Comparison of ENCODE assay signal across 20 mouse cellular contexts in genomic region chr10:67504046-67504445, GRCm38 (mm10). TPM values are rescaled to one million over a fixed set of nuclear protein-coding genes. Genes with fewer than 3 reads are reported as not detected.
DNase-seq lines count a peak whose midpoint lies in the region; ATAC-seq lines count a peak whose summit lies in the region.
"Had no signal": no experiment of that assay in that cellular context is flagged by ENCODE, and none has a peak within 500 bp of the region (broad histone marks: within the 10 kb centered on the region; RNA-seq: fewer than 3 reads in every experiment).

No protein-coding gene starts in this region.

- H3K9ac ChIP-seq in liver, embryonic 11.5 days (ENCODE audit: low read depth, low read length) = no peak overlapping the region
- H3K9ac ChIP-seq in midbrain, embryonic 14.5 days (replicated peaks; ENCODE audit: low read length) = no peak overlapping the region
- H3K9ac ChIP-seq: forebrain, embryonic 13.5 days; midbrain, embryonic 15.5 days; neural tube, embryonic 15.5 days had no signal

- peak overlapping the region; percentile 26 for H3K4me2 ChIP-seq in liver, embryonic 11.5 days
- H3K4me2 ChIP-seq in midbrain, embryonic 14.5 days (ENCODE audit: low read length) = no peak overlapping the region
- H3K4me2 ChIP-seq: forebrain, embryonic 13.5 days; midbrain, embryonic 15.5 days; neural tube, embryonic 15.5 days had no signal

- no peak for ATAC-seq in liver, embryonic 11.5 days (replicated peaks; ENCODE audit: low FRiP score)
- ATAC-seq in CD4-positive, CD25-positive, alpha-beta regulatory T cell, adult 4 months = peak; percentile 24
- ATAC-seq in common myeloid progenitor, adult 5-6 weeks (replicated peaks; ENCODE audit: low read depth, poor library complexity, severe bottlenecking) = peak; percentile 6; the same call in 1 of the 2 replicates
- ATAC-seq in megakaryocyte, adult 5-6 weeks (ENCODE audit: poor library complexity, severe bottlenecking) = peak; percentile 44
- ATAC-seq in midbrain, embryonic 14.5 days (ENCODE audit: low FRiP score, low TSS enrichment) = no peak
- ATAC-seq: forebrain, embryonic 13.5 days; midbrain, embryonic 15.5 days had no signal

- H3K4me1 ChIP-seq in liver, embryonic 11.5 days (replicated peaks; ENCODE audit: control insufficient read depth, insufficient read depth, low read length) = no peaks in the 10 kb centered on the region
- H3K4me1 ChIP-seq in forebrain, embryonic 10.5 days = peaks cover 5% of the 10 kb centered on the region; the same call in 1 of the 2 replicates
- no peaks in the 10 kb centered on the region for H3K4me1 ChIP-seq in midbrain, embryonic 14.5 days (ENCODE audit: control insufficient read depth, insufficient read depth, low read length)
- H3K4me1 ChIP-seq: forebrain, embryonic 13.5 days; midbrain, embryonic 15.5 days; neural tube, embryonic 15.5 days had no signal

- H3K36me3 ChIP-seq in liver, embryonic 11.5 days (ENCODE audit: control insufficient read depth, insufficient read depth, low read length) = no peaks in the 10 kb centered on the region
- H3K36me3 ChIP-seq in forebrain, embryonic 10.5 days (replicated peaks) = no peaks in the 10 kb centered on the region
- no peaks in the 10 kb centered on the region for H3K36me3 ChIP-seq in midbrain, embryonic 14.5 days (ENCODE audit: control insufficient read depth, insufficient read depth, low read length)
- H3K36me3 ChIP-seq: hindbrain, embryonic 10.5 days; midbrain, embryonic 15.5 days; neural tube, embryonic 15.5 days had no signal

- no peaks in the 10 kb centered on the region for H3K27me3 ChIP-seq in liver, embryonic 11.5 days (replicated peaks; ENCODE audit: control insufficient read depth, insufficient read depth, low read length)
- H3K27me3 ChIP-seq in forebrain, embryonic 10.5 days (ENCODE audit: poor library complexity, severe bottlenecking) = no peaks in the 10 kb centered on the region
- H3K27me3 ChIP-seq in midbrain, embryonic 14.5 days (ENCODE audit: control insufficient read depth, insufficient read depth, low read length) = no peaks in the 10 kb centered on the region
- H3K27me3 ChIP-seq: midbrain, embryonic 15.5 days; neural tube, embryonic 15.5 days had no signal

- no peak overlapping the region for H3K4me3 ChIP-seq in liver, embryonic 11.5 days (ENCODE audit: low read depth, low read length)
- H3K4me3 ChIP-seq in forebrain, embryonic 10.5 days = no peak overlapping the region
- H3K4me3 ChIP-seq in midbrain, embryonic 14.5 days (replicated peaks; ENCODE audit: low read depth, low read length) = no peak overlapping the region
- H3K4me3 ChIP-seq: forebrain, embryonic 13.5 days; hindbrain, embryonic 10.5 days; midbrain, embryonic 15.5 days; neural tube, embryonic 15.5 days had no signal

- 45% methylated on average over 5 of the region's 5 CpGs for WGBS in liver, embryonic 11.5 days
- WGBS in forebrain, embryonic 10.5 days = 75% methylated on average over 5 of the region's 5 CpGs
- 76% methylated on average over 5 of the region's 5 CpGs for WGBS in midbrain, embryonic 14.5 days

- DNase-seq in liver, embryonic 11.5 days (ENCODE audit: low spot score) = no peak
- DNase-seq in liver = no peak
- no peak for DNase-seq in adrenal gland, adult 18-20 months (ENCODE audit: low spot score in 2 of 2)
- DNase-seq in forebrain, embryonic 10.5 days (ENCODE audit: extremely low spot score, low spot score) = no peak
- DNase-seq in midbrain, embryonic 14.5 days = no peak
- DNase-seq: adrenal gland, adult 8-10 months; cerebellum, adult 11-12 months; cerebellum, postnatal 36 days; gastrocnemius, postnatal 14 days; heart, adult 18-20 months; kidney, adult 8-10 months; kidney, postnatal 25 days; right cerebral cortex, postnatal 14 days had no signal

- no peaks in the 10 kb centered on the region for H3K9me3 ChIP-seq in liver, embryonic 11.5 days (ENCODE audit: control insufficient read depth, low read length)
- no peaks in the 10 kb centered on the region for H3K9me3 ChIP-seq in forebrain, embryonic 10.5 days
- H3K9me3 ChIP-seq in midbrain, embryonic 14.5 days (ENCODE audit: control insufficient read depth, low read length) = no peaks in the 10 kb centered on the region
- H3K9me3 ChIP-seq: forebrain, embryonic 13.5 days; hindbrain, embryonic 10.5 days; midbrain, embryonic 15.5 days; neural tube, embryonic 15.5 days had no signal

- no peak overlapping the region for H3K27ac ChIP-seq in liver, embryonic 11.5 days (ENCODE audit: low read depth, low read length)
- no peak overlapping the region for H3K27ac ChIP-seq in forebrain, embryonic 10.5 days
- H3K27ac ChIP-seq in midbrain, embryonic 14.5 days (replicated peaks; ENCODE audit: low read depth, low read length) = no peak overlapping the region
- H3K27ac ChIP-seq: forebrain, embryonic 13.5 days; hindbrain, embryonic 10.5 days; midbrain, embryonic 15.5 days; neural tube, embryonic 15.5 days had no signal

RNA-seq across cellular contexts. Expression of gene Egr2, which starts 31.2 kb away (rescaled TPM):
- 0.08 and 0.22 TPM in 2 replicates for polyA plus RNA-seq in liver, embryonic 11.5 days (2014; fragmentation: Nextera tagmentation; extraction: Ambion mirVana)
- polyA plus RNA-seq in CD4-positive, CD25-positive, alpha-beta regulatory T cell, adult 4 months (2017; shearing (Covaris generic)) = 10 to 100 TPM; 49.2 to 69.1 TPM
- 8.1 and 14.9 TPM in 2 replicates for total RNA-seq in common myeloid progenitor, adult 5-6 weeks (2017)
- total RNA-seq in megakaryocyte, adult 5-6 weeks (2015) = 1.0 and 1.2 TPM in 2 replicates
- total RNA-seq in megakaryocyte, adult 5-6 weeks (2017) = 1.4 and 13.3 TPM in 2 replicates
- 1 to 10 TPM in 1 of 2 experiments, under 1 TPM in 1; 0.63 to 1.8 TPM for total RNA-seq in adrenal gland, adult 18-20 months (2021)
- polyA plus RNA-seq in forebrain, embryonic 10.5 days (2016; fragmentation: Nextera tagmentation; extraction: Ambion mirVana) = 0.05 TPM in 1 of 2 replicates, not detected in the other
- polyA plus RNA-seq in midbrain, embryonic 14.5 days (2014; fragmentation: Nextera tagmentation; extraction: Ambion mirVana) = 0.12 and 1.0 TPM in 2 replicates

RNA-seq across cellular contexts. Expression of gene Ado, which starts 44.7 kb away (rescaled TPM):
- 40.6 and 43.9 TPM in 2 replicates for polyA plus RNA-seq in liver, embryonic 11.5 days (2014; fragmentation: Nextera tagmentation; extraction: Ambion mirVana)
- 10 to 100 TPM; 46.6 to 51.0 TPM for polyA plus RNA-seq in CD4-positive, CD25-positive, alpha-beta regulatory T cell, adult 4 months (2017; shearing (Covaris generic))
- 15.6 and 21.6 TPM in 2 replicates for total RNA-seq in common myeloid progenitor, adult 5-6 weeks (2017)
- total RNA-seq in megakaryocyte, adult 5-6 weeks (2015) = 11.0 and 12.7 TPM in 2 replicates
- 13.2 and 16.3 TPM in 2 replicates for total RNA-seq in megakaryocyte, adult 5-6 weeks (2017)
- 10 to 100 TPM; 20.0 to 24.4 TPM for total RNA-seq in adrenal gland, adult 18-20 months (2021)
- polyA plus RNA-seq in forebrain, embryonic 10.5 days (2016; fragmentation: Nextera tagmentation; extraction: Ambion mirVana) = 64.7 and 69.7 TPM in 2 replicates
- polyA plus RNA-seq in midbrain, embryonic 14.5 days (2014; fragmentation: Nextera tagmentation; extraction: Ambion mirVana) = 77.1 and 98.6 TPM in 2 replicates

Comparison
In these comparisons a context has a peak if more than half of its experiments do, and no peak if none do; other contexts are left out.
1. ATAC-seq: peak in CD4-positive, CD25-positive, alpha-beta regulatory T cell, adult 4 months (single experiment), common myeloid progenitor, adult 5-6 weeks (single experiment) and megakaryocyte, adult 5-6 weeks (single experiment); none in liver, embryonic 11.5 days (single experiment) and midbrain, embryonic 14.5 days (single experiment).
2. RNA of gene Egr2, which starts 31.2 kb away (polyA plus RNA-seq): 49.2 to 69.1 TPM in CD4-positive, CD25-positive, alpha-beta regulatory T cell, adult 4 months; 0.12 to 1.0 TPM in midbrain, embryonic 14.5 days, 0.08 to 0.22 TPM in liver, embryonic 11.5 days and 0.05 TPM in forebrain, embryonic 10.5 days; every median in the first group is over 10 times any median in the second.